Mouse (Mus musculus) neural tube, embryonic 10.5 days (tissue): ENCODE results near the gene Igsf8.

Experiments
- DNase-seq: peaks from one replicate; pipeline ENCODE4 v3.0.0-alpha.2; 2017; ENCODE audit warnings: low spot score; ENCODE audit errors: extremely low spot score

Gene Igsf8

GRCm38 (mm10) chr1:172323298-172323697 lies 61.9 kb downstream of the Igsf8 start:
- DNase-seq: no peak

GRCm38 (mm10) chr1:172323801-172324359 lies 62.4 kb downstream of the Igsf8 start:
- no peak for DNase-seq

- DNase-seq: peak; percentile 74
Observed at GRCm38 (mm10) chr1:172324725-172325124, 63.3 kb downstream of the Igsf8 start.

- DNase-seq: peak; percentile 72
Observed at GRCm38 (mm10) chr1:172325680-172326535, 64.5 kb downstream of the Igsf8 start.

- DNase-seq: no peak
Observed at GRCm38 (mm10) chr1:172326684-172327083, 65.2 kb downstream of the Igsf8 start.

- DNase-seq: no peak
Observed at GRCm38 (mm10) chr1:172327206-172328001, 66.0 kb downstream of the Igsf8 start.

GRCm38 (mm10) chr1:172328041-172328440 lies 66.6 kb downstream of the Igsf8 start:
- no peak for DNase-seq

- DNase-seq: no peak
Observed at GRCm38 (mm10) chr1:172328461-172328860, 67.0 kb downstream of the Igsf8 start.

- no peak for DNase-seq
Observed at GRCm38 (mm10) chr1:172329131-172329530, 67.7 kb downstream of the Igsf8 start, which contains the start of gene Kcnj9. Kcnj9 (minus strand) TSS chr1:172329318.

- no peak for DNase-seq
Observed at GRCm38 (mm10) chr1:172329616-172330015, 68.2 kb downstream of the Igsf8 start.

- no peak for DNase-seq
Observed at GRCm38 (mm10) chr1:172331422-172331947, 70.0 kb downstream of the Igsf8 start.

GRCm38 (mm10) chr1:172332925-172333324 lies 71.5 kb downstream of the Igsf8 start:
- no peak for DNase-seq

GRCm38 (mm10) chr1:172333512-172333911 lies 72.1 kb downstream of the Igsf8 start:
- DNase-seq: no peak

- DNase-seq: no peak
Observed at GRCm38 (mm10) chr1:172335804-172336203, 74.4 kb downstream of the Igsf8 start.

GRCm38 (mm10) chr1:172337411-172338185 lies 76.2 kb downstream of the Igsf8 start:
- no peak for DNase-seq

- DNase-seq: peak; percentile 82
Observed at GRCm38 (mm10) chr1:172340729-172341321, 79.4 kb downstream of the Igsf8 start, which contains the start of gene Kcnj10. Kcnj10 (plus strand) TSS chr1:172341210.

GRCm38 (mm10) chr1:172341386-172341785 lies 79.9 kb downstream of the Igsf8 start:
- no peak for DNase-seq

- no peak for DNase-seq
Observed at GRCm38 (mm10) chr1:172342729-172343128, 81.3 kb downstream of the Igsf8 start.

GRCm38 (mm10) chr1:172343914-172344313 lies 82.5 kb downstream of the Igsf8 start:
- no peak for DNase-seq

GRCm38 (mm10) chr1:172344820-172345219 lies 83.4 kb downstream of the Igsf8 start:
- no peak for DNase-seq
